ENCODE assay signal across 11 mouse cellular contexts in the genomic region with DNA sequence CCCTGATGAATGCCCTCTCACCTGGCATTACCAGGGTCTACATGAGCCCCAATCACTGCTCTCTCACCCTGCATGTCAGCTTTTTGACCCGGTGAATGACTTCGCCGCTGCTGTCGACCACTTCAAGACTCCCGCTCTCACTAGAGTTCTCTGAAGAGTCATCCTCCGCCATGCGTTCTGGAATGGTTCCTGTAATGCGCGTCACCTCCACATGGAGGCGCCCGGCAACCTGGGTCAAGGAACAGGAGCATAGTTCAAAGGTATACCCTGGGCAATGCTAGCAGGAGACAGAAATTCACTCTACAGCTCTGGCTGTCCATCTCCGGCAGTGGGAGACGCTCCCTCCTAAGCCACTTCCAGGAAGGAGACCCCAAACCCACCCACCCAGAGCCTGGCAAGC.
DNase-seq lines count a peak whose midpoint lies in the region; ATAC-seq and TF ChIP-seq lines count a peak whose summit lies in the region.
"Had no signal": no experiment of that assay in that cellular context is flagged by ENCODE, and none has a peak within 500 bp of the region (broad histone marks: within the 10 kb centered on the region; RNA-seq: fewer than 3 reads in every experiment).

No protein-coding gene starts in this region.

- TF ChIP-seq EP300 in ES-Bruce4 (IDR thresholded peaks at IDR 0.05; ENCODE audit: insufficient read depth, low read depth, low read length) = no peak

- no peak overlapping the region for H3K4me3 ChIP-seq in kidney, adult 2 months (ENCODE audit: insufficient read depth, low read depth, low read length)
- no peak overlapping the region for H3K4me3 ChIP-seq in ES-Bruce4 (ENCODE audit: low read depth, low read length)
- H3K4me3 ChIP-seq: heart, embryonic 10.5 days; neural tube, embryonic 12.5 days had no signal

- H3K4me1 ChIP-seq in kidney, adult 2 months (ENCODE audit: control insufficient read depth, insufficient read depth, low read length) = peaks cover 3% of the 10 kb centered on the region
- no peaks in the 10 kb centered on the region for H3K4me1 ChIP-seq in ES-Bruce4 (ENCODE audit: control insufficient read depth, insufficient read depth, low read length)
- H3K4me1 ChIP-seq: neural tube, embryonic 12.5 days had no signal

- H3K36me3 ChIP-seq in kidney, adult 2 months (ENCODE audit: control insufficient read depth, insufficient read depth, low read length) = no peaks in the 10 kb centered on the region; the same call in none of the 2 replicates
- peaks cover 10% of the 10 kb centered on the region; the same call in 1 of the 2 replicates for H3K36me3 ChIP-seq in ES-Bruce4 (ENCODE audit: control insufficient read depth, insufficient read depth, low read length, poor library complexity, severe bottlenecking)

- TF ChIP-seq CTCF in kidney, adult 2 months (conservative IDR thresholded peaks at IDR 0.05; ENCODE audit: insufficient read depth, insufficient read length, low read depth, low read length) = no peak
- peak; percentile 71 for TF ChIP-seq CTCF in ES-Bruce4 (IDR thresholded peaks at IDR 0.05; ENCODE audit: low read depth, low read length)

- TF ChIP-seq POLR2A in kidney, adult 2 months (IDR thresholded peaks at IDR 0.05; ENCODE audit: low read depth, low read length) = no peak
- TF ChIP-seq POLR2A in ES-Bruce4 (IDR thresholded peaks at IDR 0.05; ENCODE audit: insufficient read depth, low read length) = no peak

- H3K27me3 ChIP-seq in kidney, adult 2 months (replicated peaks; ENCODE audit: control insufficient read depth, insufficient read depth, low read length) = no peaks in the 10 kb centered on the region
- no peaks in the 10 kb centered on the region for H3K27me3 ChIP-seq in ES-Bruce4 (ENCODE audit: control insufficient read depth, insufficient read depth, low read length, poor library complexity, severe bottlenecking)
- H3K27me3 ChIP-seq: neural tube, embryonic 12.5 days had no signal

- no peak overlapping the region for H3K27ac ChIP-seq in kidney, adult 2 months (ENCODE audit: insufficient read depth, low read depth, low read length)
- no peak overlapping the region for H3K27ac ChIP-seq in ES-Bruce4 (ENCODE audit: insufficient read depth, low read length)
- H3K27ac ChIP-seq: heart, embryonic 10.5 days; neural tube, embryonic 12.5 days had no signal

- no peak overlapping the region for H3K9ac ChIP-seq in ES-Bruce4 (ENCODE audit: low read depth, poor library complexity, severe bottlenecking)
- H3K9ac ChIP-seq: neural tube, embryonic 12.5 days had no signal

- 88% methylated on average over 13 of the region's 13 CpGs for WGBS in kidney, adult 2 months

- H3K9me3 ChIP-seq in ES-Bruce4 (replicated peaks; ENCODE audit: control insufficient read depth, insufficient read depth, low read length, poor library complexity, severe bottlenecking) = no peaks in the 10 kb centered on the region
- H3K9me3 ChIP-seq: heart, embryonic 10.5 days; neural tube, embryonic 12.5 days had no signal

- ATAC-seq in frontal cortex, adult (ENCODE audit: low TSS enrichment) = no peak
- ATAC-seq: inflammation-experienced regulatory T-cells, adult 6 months had no signal

- peak; percentile 15 for DNase-seq in kidney, adult 2 months
- DNase-seq in kidney, adult 9 months = no peak
- DNase-seq in B cell, adult 2 months = peak; percentile 19 to 39
- peak; percentile 17 for DNase-seq in lung, postnatal 36 days
- DNase-seq in adrenal gland, adult 2 months = no peak
- DNase-seq: cerebellum, adult 8-10 months had no signal

Comparison
In these comparisons a context has a peak if more than half of its experiments do, and no peak if none do; other contexts are left out.
1. DNase-seq: peak in kidney, adult 2 months (single experiment), B cell, adult 2 months (2 of 2) and lung, postnatal 36 days (single experiment); none in kidney, adult 9 months (single experiment) and adrenal gland, adult 2 months (single experiment).